Mouse (Mus musculus): ENCODE data around the gene Mrpl43. TPM values are rescaled to one million over a fixed set of nuclear protein-coding genes. Genes with fewer than 3 reads are reported as not detected.

Gene Mrpl43
- total and polyA plus RNA-seq, 3 experiments: 45.6 to 64.7 (median 53.6) TPM

- 0 out of 2 replicates have a peak, but pooled peaks have one; percentile 43 for TF ChIP-seq POLR2A (IDR thresholded peaks at IDR 0.05; ENCODE audit: insufficient read depth, low read depth, low read length)
- TF ChIP-seq EP300 (IDR thresholded peaks at IDR 0.05; ENCODE audit: insufficient read depth, low read depth, low read length): no peak
- H3K27ac ChIP-seq: peak overlapping the region; percentile 94
- peak overlapping the region; percentile 71 for H3K4me3 ChIP-seq
- H3K36me3 ChIP-seq (ENCODE audit: control insufficient read depth, insufficient read depth, low read length): peaks cover 18% of the 10 kb centered on the region
- WGBS: 3% methylated on average over 13 of the region's 13 CpGs
- intact Hi-C loops (cut with DNase I): loop anchor here (5.0 kb wide), 1 partner anchor 86 kb away; the partner anchor contains the start of gene Slf2
- DNase-seq: peak; percentile 63 to 71
- peaks cover 3% of the 10 kb centered on the region for H3K79me2 ChIP-seq (replicated peaks; ENCODE audit: control insufficient read depth, insufficient read depth, low read length)
- H3K4me1 ChIP-seq (ENCODE audit: control insufficient read depth, insufficient read depth, low read length): peaks cover 22% of the 10 kb centered on the region
- H3K9ac ChIP-seq (ENCODE audit: low read depth, low read length): peak overlapping the region; percentile 98
- H3K27me3 ChIP-seq (ENCODE audit: control insufficient read depth, insufficient read depth, low read length): no peaks in the 10 kb centered on the region
These were observed 12.1 kb upstream of the Mrpl43 start for GRCm38 (mm10) chr19:45018351-45018831.

GRCm38 (mm10) chr19:45017909-45018308 lies 11.7 kb upstream of the Mrpl43 start:
- intact Hi-C loops (cut with DNase I): loop anchor here (5.0 kb wide), 1 partner anchor 86 kb away; the partner anchor contains the start of gene Slf2
- H3K79me2 ChIP-seq (replicated peaks; ENCODE audit: control insufficient read depth, insufficient read depth, low read length): peaks cover 3% of the 10 kb centered on the region
- TF ChIP-seq POLR2A (IDR thresholded peaks at IDR 0.05; ENCODE audit: insufficient read depth, low read depth, low read length) (0 out of 2 replicates have a peak, but pooled peaks have one; percentile 10), EP300 (IDR thresholded peaks at IDR 0.05; ENCODE audit: insufficient read depth, low read depth, low read length) (no peak; the same call in 1 of the 2 replicates)
- peak overlapping the region; percentile 71 for H3K4me3 ChIP-seq
- no peaks in the 10 kb centered on the region for H3K27me3 ChIP-seq (ENCODE audit: control insufficient read depth, insufficient read depth, low read length)
- 1% methylated on average over 47 of the region's 48 CpGs for WGBS
- DNase-seq: peak; percentile 94 to 95
- peak overlapping the region; percentile 98 for H3K9ac ChIP-seq (ENCODE audit: low read depth, low read length)
- H3K36me3 ChIP-seq (ENCODE audit: control insufficient read depth, insufficient read depth, low read length): peaks cover 18% of the 10 kb centered on the region
- H3K4me1 ChIP-seq (ENCODE audit: control insufficient read depth, insufficient read depth, low read length): peaks cover 22% of the 10 kb centered on the region
- H3K27ac ChIP-seq: peak overlapping the region; percentile 94

GRCm38 (mm10) chr19:45017216-45017771 lies 11.1 kb upstream of the Mrpl43 start:
- H3K4me3 ChIP-seq: peak overlapping the region; percentile 87
- H3K4me1 ChIP-seq (ENCODE audit: control insufficient read depth, insufficient read depth, low read length): peaks cover 21% of the 10 kb centered on the region
- H3K27me3 ChIP-seq (ENCODE audit: control insufficient read depth, insufficient read depth, low read length): no peaks in the 10 kb centered on the region
- intact Hi-C loops (cut with DNase I): loop anchor here (5.0 kb wide), 1 partner anchor 85 kb away; the partner anchor contains the start of gene Slf2
- WGBS: 1% methylated on average over 27 of the region's 27 CpGs
- H3K9ac ChIP-seq (ENCODE audit: low read depth, low read length): peak overlapping the region; percentile 98
- DNase-seq: peak; percentile 89 to 90
- peak; percentile 73 for TF ChIP-seq CTCF (IDR thresholded peaks at IDR 0.05)
- TF ChIP-seq EP300 (IDR thresholded peaks at IDR 0.05; ENCODE audit: insufficient read depth, low read depth, low read length): no peak
- peak; percentile 71; the same call in 1 of the 2 replicates for TF ChIP-seq POLR2A (IDR thresholded peaks at IDR 0.05; ENCODE audit: insufficient read depth, low read depth, low read length)
- peak overlapping the region; percentile 100 for H3K27ac ChIP-seq
- H3K36me3 ChIP-seq (ENCODE audit: control insufficient read depth, insufficient read depth, low read length): peaks cover 17% of the 10 kb centered on the region
- H3K79me2 ChIP-seq (replicated peaks; ENCODE audit: control insufficient read depth, insufficient read depth, low read length): peaks cover 3% of the 10 kb centered on the region

- Histone ChIP-seq H3K27me3 (ENCODE audit: control insufficient read depth, insufficient read depth, low read length) (no peaks in the 10 kb centered on the region), H3K79me2 (replicated peaks; ENCODE audit: control insufficient read depth, insufficient read depth, low read length) (peaks cover 3% of the 10 kb centered on the region), H3K4me1 (ENCODE audit: control insufficient read depth, insufficient read depth, low read length) (peaks cover 21% of the 10 kb centered on the region), H3K9ac (ENCODE audit: low read depth, low read length) (peak overlapping the region; percentile 98), H3K4me3 (peak overlapping the region; percentile 87), H3K27ac (peak overlapping the region; percentile 100), H3K36me3 (ENCODE audit: control insufficient read depth, insufficient read depth, low read length) (peaks cover 14% of the 10 kb centered on the region)
- DNase-seq: peak; percentile 87 to 89
- WGBS: under 1% methylated on average over 18 of the region's 18 CpGs
- intact Hi-C loops (cut with DNase I): loop anchor here (5.0 kb wide), 1 partner anchor 84 kb away; the partner anchor contains the start of gene Slf2
- TF ChIP-seq POLR2A (IDR thresholded peaks at IDR 0.05; ENCODE audit: insufficient read depth, low read depth, low read length): peak; percentile 75
- no peak for TF ChIP-seq CTCF (IDR thresholded peaks at IDR 0.05)
- TF ChIP-seq EP300 (IDR thresholded peaks at IDR 0.05; ENCODE audit: insufficient read depth, low read depth, low read length): peak; percentile 73; the same call in 1 of the 2 replicates
These were observed 10.3 kb upstream of the Mrpl43 start for GRCm38 (mm10) chr19:45016341-45017215.

- intact Hi-C loops (cut with DNase I): loop anchor here (5.0 kb wide), 1 partner anchor 83 kb away; the partner anchor contains the start of gene Slf2
- Histone ChIP-seq H3K27me3 (ENCODE audit: control insufficient read depth, insufficient read depth, low read length) (no peaks in the 10 kb centered on the region), H3K79me2 (replicated peaks; ENCODE audit: control insufficient read depth, insufficient read depth, low read length) (no peaks in the 10 kb centered on the region; the same call in 1 of the 2 replicates), H3K27ac (peak overlapping the region; percentile 100), H3K36me3 (ENCODE audit: control insufficient read depth, insufficient read depth, low read length) (peaks cover 9% of the 10 kb centered on the region), H3K4me1 (ENCODE audit: control insufficient read depth, insufficient read depth, low read length) (peaks cover 14% of the 10 kb centered on the region), H3K4me3 (peak overlapping the region; percentile 87), H3K9ac (ENCODE audit: low read depth, low read length) (peak overlapping the region; percentile 84)
- DNase-seq: peak; percentile 80
- TF ChIP-seq CTCF (IDR thresholded peaks at IDR 0.05): no peak
- TF ChIP-seq POLR2A (IDR thresholded peaks at IDR 0.05; ENCODE audit: insufficient read depth, low read depth, low read length): peak; percentile 49
- under 1% methylated on average over 34 of the region's 34 CpGs for WGBS
These were observed 9.5 kb upstream of the Mrpl43 start for GRCm38 (mm10) chr19:45015518-45016281.

Measured in heart, adult 2 months (tissue).